Mouse (Mus musculus) neural tube, embryonic 14.5 days (tissue): Measurements from ENCODE around the gene Ubl5. TPM values are rescaled to one million over a fixed set of nuclear protein-coding genes. Genes with fewer than 3 reads are reported as not detected.
"Not testable (repeated sequence)": the region's sequence is repeated elsewhere in the genome, so short reads cannot be mapped to it uniquely, and the experiment has no call there.

Experiments
- ATAC-seq: fragments of 200-750 bp; cut with Nextera tagmentation; 2 replicates; pipeline ENCODE4 v1.8.0; 2017; ENCODE audit warnings: low read depth, mild to moderate bottlenecking, moderate TSS enrichment, moderate library complexity
- H3K27ac ChIP-seq: fragments of 300-500 bp; sonication (generic); 2 replicates; pipeline ENCODE4 v1.5.1; 2014; ENCODE audit warnings: low read depth, mild to moderate bottlenecking, control low read depth, low read length, moderate library complexity, mixed read lengths
- H3K27me3 ChIP-seq: fragments of 300-500 bp; sonication (generic); 2 replicates; pipeline ENCODE4 v1.6.1; 2014; ENCODE audit warnings: low read length; ENCODE audit not compliant: control insufficient read depth, insufficient read depth
- H3K36me3 ChIP-seq: fragments of 300-500 bp; sonication (generic); 2 replicates; pipeline ENCODE4 v1.6.1; 2014; ENCODE audit warnings: low read length, mixed read lengths; ENCODE audit not compliant: control insufficient read depth, insufficient read depth
- H3K4me1 ChIP-seq: fragments of 300-500 bp; sonication (generic); 2 replicates; pipeline ENCODE4 v1.6.1; 2014; ENCODE audit warnings: low read length; ENCODE audit not compliant: control insufficient read depth, insufficient read depth
- H3K4me2 ChIP-seq: fragments of 300-500 bp; sonication (generic); 2 replicates; pipeline ENCODE4 v1.6.1; 2014; ENCODE audit warnings: mild to moderate bottlenecking, low read depth, low read length, control low read depth
- H3K4me3 ChIP-seq: fragments of 300-500 bp; sonication (generic); 2 replicates; pipeline ENCODE4 v1.5.1; 2014; ENCODE audit warnings: low read depth, low read length, control low read depth, mixed read lengths
- H3K9ac ChIP-seq: fragments of 300-500 bp; sonication (generic); replicated peaks from 2 replicates; pipeline ENCODE4 v1.6.1; 2014; ENCODE audit warnings: low read depth, mild to moderate bottlenecking, control low read depth, low read length, mixed read lengths
- H3K9me3 ChIP-seq: fragments of 300-500 bp; sonication (generic); 2 replicates; pipeline ENCODE4 v1.6.1; 2016; ENCODE audit warnings: low read length; ENCODE audit not compliant: control insufficient read depth
- WGBS: fragments of 180-500 bp; shearing (Covaris S2); extraction: QIAGEN DNeasy Blood & Tissue Kit; methylation state at CpG from one replicate; pipeline ENCODE4 v1.1.7; 2014; 5-methylcytosine and 5-hydroxymethylcytosine counted together
- polyA plus RNA-seq: library from polyadenylated mRNA; unstranded; fragments of >200 nt; fragmentation: Nextera tagmentation; extraction: Ambion mirVana; gene quantifications from 2 replicates; pipeline ENCODE4 v1.2.1, GENCODE M21; 2014

Gene Ubl5
- polyA plus RNA-seq, 1 experiment from 2014 or later: 488 TPM

DNA sequence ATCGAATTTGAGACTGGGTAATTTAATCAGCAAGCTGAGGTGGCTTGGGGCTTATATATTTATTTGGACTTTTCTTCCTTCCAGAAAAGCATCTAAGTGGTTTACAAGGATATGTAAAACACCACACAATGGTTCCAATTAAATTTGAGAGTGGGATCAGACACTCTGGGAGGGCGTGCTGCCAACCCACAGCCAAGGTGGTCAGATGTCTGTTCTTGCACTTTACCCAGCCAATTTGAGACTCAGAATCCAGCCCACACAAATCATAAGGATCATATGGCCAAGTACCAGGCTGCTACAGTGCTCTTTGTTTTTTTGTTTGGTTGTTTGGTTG lies 39.7 kb downstream of the Ubl5 start:
- Histone ChIP-seq H3K4me2 (no peak overlapping the region), H3K9me3 (no peaks in the 10 kb centered on the region), H3K4me1 (no peaks in the 10 kb centered on the region; the same call in 1 of the 2 replicates), H3K27ac (peak overlapping the region; percentile 44; the same call in 1 of the 2 replicates), H3K36me3 (no peaks in the 10 kb centered on the region), H3K27me3 (no peaks in the 10 kb centered on the region), H3K4me3 (no peak overlapping the region), H3K9ac (no peak overlapping the region)
- ATAC-seq: no peak
- WGBS: 55% methylated on average over 2 of the region's 2 CpGs

DNA sequence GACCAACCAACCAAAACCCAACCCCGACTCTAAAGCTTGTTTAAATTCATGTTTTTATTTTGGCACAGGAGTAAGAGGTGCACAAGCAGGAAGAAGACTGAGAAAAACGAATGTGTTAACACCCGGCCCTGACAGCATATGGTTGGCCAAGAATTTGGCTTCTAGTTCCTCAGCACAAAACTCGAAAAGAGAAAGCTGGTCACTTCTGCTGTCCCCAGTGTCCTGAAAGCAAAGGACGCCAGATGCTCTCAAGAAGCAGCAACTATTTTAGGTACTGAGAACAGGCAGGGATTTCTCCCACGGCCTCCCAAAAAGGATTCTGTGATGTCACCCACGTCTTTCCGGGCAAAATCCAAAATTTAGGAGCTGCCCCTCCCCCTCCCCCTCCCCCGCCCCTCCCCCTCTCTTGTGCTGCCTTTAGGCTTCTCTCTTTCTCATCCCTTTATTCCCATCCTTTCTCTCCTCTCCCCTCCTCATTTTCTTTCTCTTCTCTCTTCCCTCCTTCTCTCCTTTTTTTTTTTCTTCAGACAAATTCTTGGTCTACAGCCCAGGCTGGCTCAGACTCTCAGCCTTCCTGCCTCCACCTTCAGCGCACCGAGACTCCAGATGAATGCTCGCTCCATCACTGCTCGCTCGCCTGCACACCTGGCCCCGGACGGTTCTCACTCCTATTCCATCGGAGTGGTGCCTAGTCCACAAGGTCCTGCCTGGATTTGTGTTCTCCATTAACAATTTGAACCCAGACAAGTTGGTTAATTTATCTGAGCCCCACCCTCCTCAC lies 42.6 kb downstream of the Ubl5 start:
- 63% methylated on average over 17 of the region's 17 CpGs for WGBS

DNA sequence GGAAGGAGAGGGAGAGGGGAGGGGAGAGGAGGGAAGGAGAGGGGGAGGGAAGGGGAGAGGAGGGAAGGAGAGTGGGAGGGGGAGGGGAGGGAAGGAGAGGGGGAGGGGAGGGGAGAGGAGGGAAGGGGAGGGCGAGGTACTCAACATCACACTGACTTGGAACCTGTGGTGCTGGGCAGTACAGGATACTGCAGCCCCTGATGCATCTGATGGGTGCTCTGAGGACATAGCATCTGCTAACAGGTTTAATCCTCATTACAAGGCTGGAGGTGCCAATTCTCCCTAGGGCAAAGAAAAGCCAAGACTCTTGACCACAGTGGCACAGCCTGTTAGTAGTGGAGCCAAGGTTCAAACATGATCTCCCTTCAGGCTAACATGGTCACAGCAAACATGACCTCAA lies 46.7 kb downstream of the Ubl5 start:
- H3K36me3 ChIP-seq: no peaks in the 10 kb centered on the region
- ATAC-seq: peak; percentile 25; the same call in 1 of the 2 replicates
- peaks cover 9% of the 10 kb centered on the region for H3K4me1 ChIP-seq
- H3K27me3 ChIP-seq: no peaks in the 10 kb centered on the region
- 89% methylated on average over 1 of the region's 1 CpGs for WGBS
- no peak overlapping the region for H3K9ac ChIP-seq
- no peak overlapping the region for H3K4me2 ChIP-seq
- peak overlapping the region; percentile 58; the same call in 1 of the 2 replicates for H3K27ac ChIP-seq
- no peak overlapping the region for H3K4me3 ChIP-seq
- no peaks in the 10 kb centered on the region for H3K9me3 ChIP-seq

More for the DNA sequence above, 42.6 kb downstream of the Ubl5 start:
- Histone ChIP-seq H3K27me3 (no peaks in the 10 kb centered on the region), H3K27ac (no peak overlapping the region), H3K4me1 (peaks cover 7% of the 10 kb centered on the region), H3K36me3 (no peaks in the 10 kb centered on the region), H3K4me2 (no peak overlapping the region), H3K9me3 (no peaks in the 10 kb centered on the region), H3K9ac (no peak overlapping the region), H3K4me3 (no peak overlapping the region)
- no peak for ATAC-seq

DNA sequence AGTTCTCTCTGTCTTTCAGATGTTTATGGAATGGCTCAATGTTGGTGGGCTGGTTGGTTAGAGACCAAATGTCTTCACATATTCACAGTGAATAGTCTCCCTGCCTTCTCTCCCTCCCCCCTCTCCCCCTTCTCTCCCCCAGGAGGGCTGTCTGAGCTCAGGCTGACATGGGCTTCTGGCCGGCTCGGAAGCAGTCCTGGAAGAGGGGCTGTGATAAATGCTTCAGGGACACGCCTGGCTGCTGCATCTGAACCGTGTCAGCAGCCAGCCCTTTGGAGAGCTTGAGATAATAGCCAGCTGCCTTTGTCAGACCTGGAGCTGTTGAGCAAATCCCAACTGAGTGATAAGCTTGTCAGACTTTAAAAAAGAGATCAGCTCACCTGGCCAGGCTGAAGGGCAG lies 47.2 kb downstream of the Ubl5 start:
- Histone ChIP-seq H3K9ac (0 out of 2 replicates have a peak overlapping the region, but pooled peaks have one; percentile 4), H3K27ac (peak overlapping the region; percentile 58), H3K9me3 (no peaks in the 10 kb centered on the region), H3K36me3 (no peaks in the 10 kb centered on the region), H3K4me2 (no peak overlapping the region), H3K4me3 (no peak overlapping the region), H3K4me1 (peaks cover 14% of the 10 kb centered on the region), H3K27me3 (no peaks in the 10 kb centered on the region)
- WGBS: 0% methylated on average over 4 of the region's 4 CpGs
- peak; percentile 70 for ATAC-seq

DNA sequence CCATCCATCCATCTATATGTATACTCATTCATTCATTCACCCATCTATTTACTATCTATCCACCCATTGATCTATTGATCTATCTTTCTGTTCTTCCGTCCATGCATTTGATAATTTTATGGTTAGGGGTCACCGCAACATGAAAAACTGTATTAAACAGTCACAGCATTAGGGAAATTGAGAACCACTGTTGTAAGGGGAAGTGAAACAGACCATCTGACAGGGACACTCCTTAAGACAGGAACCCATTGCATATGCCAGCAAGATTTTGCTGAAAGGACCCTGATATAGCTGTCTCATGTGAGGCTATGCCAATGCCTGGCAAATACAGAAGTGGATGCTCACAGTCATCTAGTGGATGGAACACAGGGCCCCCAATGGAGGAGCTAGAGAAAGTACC lies 47.8 kb downstream of the Ubl5 start:
- H3K9ac ChIP-seq, H3K4me3 ChIP-seq, H3K27me3 ChIP-seq, ATAC-seq, H3K4me2 ChIP-seq, H3K9me3 ChIP-seq, H3K36me3 ChIP-seq: not testable (repeated sequence)
- 87% methylated on average over 2 of the region's 2 CpGs for WGBS
- Histone ChIP-seq H3K27ac (peak overlapping the region; percentile 58; the same call in 1 of the 2 replicates), H3K4me1 (peaks cover 19% of the 10 kb centered on the region)

DNA sequence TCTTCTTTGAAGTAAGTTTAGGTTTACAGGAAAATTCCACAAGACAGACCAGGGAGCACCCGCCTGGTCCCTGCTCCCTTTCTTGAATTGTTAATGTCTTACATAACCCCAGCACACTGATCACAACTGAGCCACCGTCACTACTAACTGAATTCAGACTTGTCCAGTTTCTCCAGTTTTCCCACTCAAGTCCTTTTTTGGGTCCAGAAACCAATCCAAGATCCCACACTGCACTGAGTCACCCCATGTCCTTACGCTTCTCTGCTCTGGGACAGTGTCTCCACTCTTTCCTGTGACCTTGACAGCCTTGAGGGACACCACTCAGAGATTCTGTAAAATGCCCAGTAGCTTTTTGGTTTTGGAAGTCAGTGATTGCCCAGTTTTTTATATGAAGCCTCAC lies 50.2 kb downstream of the Ubl5 start:
- Histone ChIP-seq H3K4me2 (no peak overlapping the region), H3K27ac (no peak overlapping the region), H3K4me3 (no peak overlapping the region), H3K9ac (no peak overlapping the region), H3K9me3 (no peaks in the 10 kb centered on the region), H3K27me3 (no peaks in the 10 kb centered on the region), H3K4me1 (peaks cover 21% of the 10 kb centered on the region), H3K36me3 (no peaks in the 10 kb centered on the region)
- 94% methylated on average over 3 of the region's 3 CpGs for WGBS
- no peak for ATAC-seq

DNA sequence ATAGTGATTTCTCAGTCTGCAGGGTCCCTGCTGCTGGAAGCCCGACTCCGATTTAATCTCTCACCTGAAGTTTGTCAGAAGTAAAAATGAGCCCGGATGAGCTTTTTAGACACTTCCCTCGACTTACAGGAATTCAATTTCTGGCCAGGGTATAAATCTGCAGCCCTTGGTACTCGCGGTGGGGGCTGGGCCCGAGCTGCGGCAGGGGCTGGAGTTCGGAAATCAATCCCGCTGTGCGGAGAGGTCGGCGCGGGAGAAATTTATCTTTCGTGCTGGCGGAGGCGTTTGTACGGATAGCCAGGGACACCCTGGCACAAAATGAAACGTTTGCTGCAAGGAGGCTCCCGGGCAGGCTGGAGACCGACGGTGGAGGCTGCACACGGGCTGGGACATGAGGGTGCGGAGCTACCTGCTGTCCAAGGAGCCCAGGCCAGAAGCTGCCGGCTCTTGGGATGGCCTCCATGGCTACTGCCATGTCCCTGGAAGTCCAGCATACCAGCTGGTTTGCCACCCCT lies 52.1 kb downstream of the Ubl5 start:
- H3K4me3 ChIP-seq: peak overlapping the region; percentile 16

DNA sequence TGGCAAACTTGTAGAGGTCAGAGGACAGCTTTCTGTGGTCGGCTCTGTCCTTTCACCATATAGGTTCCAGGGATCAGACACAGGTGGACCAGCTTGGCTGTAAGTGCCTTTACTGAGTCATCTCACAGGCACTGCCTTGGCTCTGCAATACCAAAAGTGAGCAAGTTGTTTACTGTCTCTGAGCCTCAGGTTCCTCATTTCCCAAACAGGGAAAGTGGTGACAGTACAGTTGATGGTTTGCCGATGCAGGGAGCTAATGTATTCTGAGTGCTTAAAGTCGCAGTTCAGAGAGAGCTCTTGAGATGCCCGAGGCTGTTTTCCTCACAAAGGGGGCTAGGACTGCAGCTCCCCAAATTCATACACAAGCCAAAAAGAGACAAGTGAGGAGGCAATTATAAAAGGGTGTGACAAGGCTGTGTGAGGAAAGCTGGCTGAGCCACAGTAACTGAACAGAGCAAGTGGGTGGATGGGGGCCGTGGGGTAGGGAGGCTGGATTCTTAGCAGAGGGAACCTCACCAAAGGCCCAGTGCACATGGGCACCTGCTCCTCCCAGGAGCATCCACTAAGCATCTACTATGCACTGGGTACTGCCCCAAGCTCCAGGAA lies 53.5 kb downstream of the Ubl5 start:
- Histone ChIP-seq H3K27ac (peak overlapping the region; percentile 44; the same call in 1 of the 2 replicates), H3K4me3 (no peak overlapping the region), H3K27me3 (no peaks in the 10 kb centered on the region), H3K4me2 (no peak overlapping the region), H3K9me3 (no peaks in the 10 kb centered on the region), H3K9ac (no peak overlapping the region), H3K4me1 (peaks cover 14% of the 10 kb centered on the region; the same call in 1 of the 2 replicates), H3K36me3 (no peaks in the 10 kb centered on the region)
- 51% methylated on average over 5 of the region's 5 CpGs for WGBS
- no peak for ATAC-seq

More for the DNA sequence above, 52.1 kb downstream of the Ubl5 start:
- 2% methylated on average over 25 of the region's 25 CpGs for WGBS
- peak; percentile 26; the same call in 1 of the 2 replicates for ATAC-seq
- Histone ChIP-seq H3K4me1 (peaks cover 18% of the 10 kb centered on the region), H3K27me3 (no peaks in the 10 kb centered on the region), H3K4me2 (peak overlapping the region; percentile 46), H3K9ac (peak overlapping the region; percentile 37), H3K9me3 (no peaks in the 10 kb centered on the region), H3K27ac (peak overlapping the region; percentile 66), H3K36me3 (no peaks in the 10 kb centered on the region)
